In genomic region chr6:84585686-84586300, GRCm38 (mm10) we compare ENCODE assay signal across 8 mouse cellular contexts. TPM values are rescaled to one million over a fixed set of nuclear protein-coding genes. Genes with fewer than 3 reads are reported as not detected.
DNase-seq lines count a peak whose midpoint lies in the region; ATAC-seq and TF ChIP-seq lines count a peak whose summit lies in the region.

No protein-coding gene starts in this region.

- H3K4me3 ChIP-seq in kidney, adult 2 months (ENCODE audit: insufficient read depth, low read depth, low read length) = peak overlapping the region; percentile 31
- H3K4me3 ChIP-seq in forebrain, embryonic 14.5 days (ENCODE audit: low read depth, low read length) = peak overlapping the region; percentile 25
- peak overlapping the region; percentile 43 for H3K4me3 ChIP-seq in intestine, embryonic 16.5 days (ENCODE audit: low read length)
- no peak overlapping the region for H3K4me3 ChIP-seq in myocyte

- H3K79me2 ChIP-seq in myocyte (ENCODE audit: control insufficient read depth, insufficient read depth) = no peaks in the 10 kb centered on the region

- no peak for TF ChIP-seq CTCF in kidney, adult 2 months (conservative IDR thresholded peaks at IDR 0.05; ENCODE audit: insufficient read depth, insufficient read length, low read depth, low read length)

- H3ac ChIP-seq in myocyte (ENCODE audit: control insufficient read depth, insufficient read length) = no peak overlapping the region

- no peak for DNase-seq in kidney, adult 2 months
- no peak for DNase-seq in kidney, postnatal 4 days
- DNase-seq in forebrain, embryonic 14.5 days (ENCODE audit: low spot score) = no peak
- no peak for DNase-seq in right cerebral cortex, adult 18-20 months
- no peak for DNase-seq in layer of hippocampus, postnatal 10 days (ENCODE audit: low spot score in 2 of 2)
- DNase-seq in cerebellum, postnatal 36 days = no peak

- H3K4me2 ChIP-seq in forebrain, embryonic 14.5 days (ENCODE audit: low read length) = peak overlapping the region; percentile 46
- H3K4me2 ChIP-seq in intestine, embryonic 16.5 days (ENCODE audit: low read depth, low read length) = peak overlapping the region; percentile 65
- peak overlapping the region; percentile 99 for H3K4me2 ChIP-seq in myocyte (ENCODE audit: low read depth)

- H3K9me3 ChIP-seq in forebrain, embryonic 14.5 days (replicated peaks; ENCODE audit: control insufficient read depth, low read length) = no peaks in the 10 kb centered on the region
- no peaks in the 10 kb centered on the region for H3K9me3 ChIP-seq in intestine, embryonic 16.5 days (ENCODE audit: control insufficient read depth, low read length)

- H3K36me3 ChIP-seq in kidney, adult 2 months (ENCODE audit: control insufficient read depth, insufficient read depth, low read length) = no peaks in the 10 kb centered on the region
- H3K36me3 ChIP-seq in forebrain, embryonic 14.5 days (ENCODE audit: control insufficient read depth, insufficient read depth, low read length) = no peaks in the 10 kb centered on the region
- no peaks in the 10 kb centered on the region for H3K36me3 ChIP-seq in intestine, embryonic 16.5 days (ENCODE audit: control insufficient read depth, insufficient read depth, low read length)
- no peaks in the 10 kb centered on the region for H3K36me3 ChIP-seq in myocyte (ENCODE audit: control insufficient read depth, insufficient read depth)

- 0 out of 2 replicates have a peak, but pooled peaks cover 4% of the 10 kb centered on the region for H3K4me1 ChIP-seq in kidney, adult 2 months (ENCODE audit: control insufficient read depth, insufficient read depth, low read length)
- H3K4me1 ChIP-seq in forebrain, embryonic 14.5 days (ENCODE audit: control insufficient read depth, insufficient read depth, low read length) = peaks cover 35% of the 10 kb centered on the region
- H3K4me1 ChIP-seq in intestine, embryonic 16.5 days (ENCODE audit: control insufficient read depth, insufficient read depth, low read length) = peaks cover 67% of the 10 kb centered on the region

- WGBS in kidney, adult 2 months = 1% methylated on average over 37 of the region's 37 CpGs
- WGBS in forebrain, embryonic 14.5 days = under 1% methylated on average over 35 of the region's 37 CpGs
- WGBS in intestine, embryonic 16.5 days = under 1% methylated on average over 37 of the region's 37 CpGs

- no peak for TF ChIP-seq POLR2A in kidney, adult 2 months (IDR thresholded peaks at IDR 0.05; ENCODE audit: low read depth, low read length)
- no peak for TF ChIP-seq POLR2A in myocyte (IDR thresholded peaks at IDR 0.05; ENCODE audit: insufficient read length, low read depth)

- no peak overlapping the region for H3K27ac ChIP-seq in kidney, adult 2 months (ENCODE audit: insufficient read depth, low read depth, low read length)
- H3K27ac ChIP-seq in forebrain, embryonic 14.5 days (ENCODE audit: low read depth, low read length) = no peak overlapping the region
- no peak overlapping the region for H3K27ac ChIP-seq in intestine, embryonic 16.5 days (ENCODE audit: low read length)

- peaks cover 9% of the 10 kb centered on the region for H3K27me3 ChIP-seq in kidney, adult 2 months (replicated peaks; ENCODE audit: control insufficient read depth, insufficient read depth, low read length)
- peaks cover 96% of the 10 kb centered on the region for H3K27me3 ChIP-seq in forebrain, embryonic 14.5 days (replicated peaks; ENCODE audit: control insufficient read depth, insufficient read depth, low read length)
- H3K27me3 ChIP-seq in intestine, embryonic 16.5 days (replicated peaks; ENCODE audit: control insufficient read depth, insufficient read depth, low read length) = peaks cover 79% of the 10 kb centered on the region
- H3K27me3 ChIP-seq in myocyte (ENCODE audit: control insufficient read depth, insufficient read depth, insufficient read length) = peaks cover 78% of the 10 kb centered on the region

- H3K9ac ChIP-seq in forebrain, embryonic 14.5 days (ENCODE audit: low read length) = no peak overlapping the region
- H3K9ac ChIP-seq in intestine, embryonic 16.5 days (ENCODE audit: low read depth, low read length) = peak overlapping the region; percentile 52; the same call in 1 of the 2 replicates

- no peak for ATAC-seq in forebrain, embryonic 14.5 days
- no peak for ATAC-seq in intestine, embryonic 16.5 days

TF ChIP-seq in myocyte, 11 proteins besides CTCF, POLR2A, EP300 and RAD21:
- TF ChIP-seq TCF12 (IDR thresholded peaks at IDR 0.05; ENCODE audit: insufficient read depth, poor library complexity, severe bottlenecking) (no peak), MYOG (IDR thresholded peaks at IDR 0.05; ENCODE audit: control insufficient read depth in 1 of 3, insufficient read depth in 1 of 3, insufficient read length in 2 of 3, low read depth in 2 of 3) (no peak), MYOD1 (IDR thresholded peaks at IDR 0.05; ENCODE audit: control insufficient read depth in 1 of 3, insufficient read length in 2 of 3, low read depth in 2 of 3) (no peak), E2F4 (IDR thresholded peaks at IDR 0.05; ENCODE audit: insufficient read depth) (no peak), TCF3 (IDR thresholded peaks at IDR 0.05; ENCODE audit: insufficient read length, low read depth) (no peak), USF1 (IDR thresholded peaks at IDR 0.05; ENCODE audit: low read depth) (no peak), SRF (IDR thresholded peaks at IDR 0.05; ENCODE audit: control insufficient read depth, insufficient read length, low read depth) (no peak), REST (IDR thresholded peaks at IDR 0.05; ENCODE audit: insufficient read depth, insufficient read length) (no peak), MAX (IDR thresholded peaks at IDR 0.05; ENCODE audit: low read depth) (no peak), CEBPB (IDR thresholded peaks at IDR 0.05; ENCODE audit: insufficient read depth, poor library complexity, severe bottlenecking) (no peak), POLR2AphosphoS2 (IDR thresholded peaks at IDR 0.05; ENCODE audit: insufficient read length, low read depth) (no peak)
TF ChIP-seq in myocyte: peak in this region for 0.

RNA-seq across cellular contexts. Expression of gene Cyp26b1, which starts 7.9 kb away (rescaled TPM):
- polyA plus RNA-seq in kidney, adult 2 months (2012; rRNA removed) = 0.60 and 2.0 TPM in 2 replicates
- 1.5 and 2.6 TPM in 2 replicates for polyA plus RNA-seq in forebrain, embryonic 14.5 days (2014; fragmentation: Nextera tagmentation; extraction: Ambion mirVana)
- polyA plus RNA-seq in intestine, embryonic 16.5 days (2015; fragmentation: Nextera tagmentation; extraction: Ambion mirVana) = 1.5 and 1.8 TPM in 2 replicates
- 2.4 TPM for polyA plus RNA-seq in myocyte (2012; fragmentation: generic; extraction: Trizol)
- 10 to 100 TPM; 30.9 to 31.0 TPM for total RNA-seq in layer of hippocampus, postnatal 10 days (2021)

Comparison
In these comparisons a context has a peak if more than half of its experiments do, and no peak if none do; other contexts are left out.
1. H3K4me2 ChIP-seq: peak in every context shown above with its lines; median percentile 99 in myocyte; 65 in intestine, embryonic 16.5 days; 46 in forebrain, embryonic 14.5 days.